Mouse (Mus musculus) forebrain, embryonic 11.5 days (tissue): ENCODE measurements around the gene Mapkap1. TPM values are rescaled to one million over a fixed set of nuclear protein-coding genes. Genes with fewer than 3 reads are reported as not detected.

Experiments
- ATAC-seq: fragments of 200-750 bp; cut with Nextera tagmentation; replicated peaks from 2 replicates; pipeline ENCODE4 v1.8.0; 2017; ENCODE audit warnings: moderate TSS enrichment; ENCODE audit not compliant: low FRiP score
- DNase-seq: peaks from one replicate; pipeline ENCODE4 v3.0.0-alpha.2; 2017; ENCODE audit warnings: low spot score
- H3K27ac ChIP-seq: fragments of 300-500 bp; sonication (generic); 2 replicates; pipeline ENCODE4 v1.5.1; 2014; ENCODE audit warnings: low read depth, low read length
- H3K27me3 ChIP-seq: fragments of 300-500 bp; sonication (generic); 2 replicates; pipeline ENCODE4 v1.6.1; 2014; ENCODE audit warnings: mild to moderate bottlenecking, low read length, mixed read lengths; ENCODE audit not compliant: control insufficient read depth, insufficient read depth
- H3K36me3 ChIP-seq: fragments of 300-500 bp; sonication (generic); 2 replicates; pipeline ENCODE4 v1.6.1; 2014; ENCODE audit warnings: mild to moderate bottlenecking, low read length, moderate library complexity, mixed read lengths; ENCODE audit not compliant: control insufficient read depth, insufficient read depth
- H3K4me1 ChIP-seq: fragments of 300-500 bp; sonication (generic); replicated peaks from 2 replicates; pipeline ENCODE4 v1.6.1; 2014; ENCODE audit warnings: low read length, mixed read lengths; ENCODE audit not compliant: control insufficient read depth, insufficient read depth
- H3K4me2 ChIP-seq: fragments of 300-500 bp; sonication (generic); 2 replicates; pipeline ENCODE4 v1.6.1; 2014; ENCODE audit warnings: low read depth, mild to moderate bottlenecking, low read length, moderate library complexity, mixed read lengths; ENCODE audit not compliant: severe bottlenecking
- H3K4me3 ChIP-seq: fragments of 300-500 bp; sonication (generic); 2 replicates; pipeline ENCODE4 v1.5.1; 2014; ENCODE audit warnings: low read depth, low read length
- H3K9ac ChIP-seq: fragments of 300-500 bp; sonication (generic); 2 replicates; pipeline ENCODE4 v1.6.1; 2014; ENCODE audit warnings: low read length
- H3K9me3 ChIP-seq: fragments of 300-500 bp; sonication (generic); 2 replicates; pipeline ENCODE4 v1.6.1; 2016; ENCODE audit warnings: low read length, mixed read lengths; ENCODE audit not compliant: control insufficient read depth
- WGBS: fragments of 180-500 bp; shearing (Covaris S2); extraction: QIAGEN DNeasy Blood & Tissue Kit; methylation state at CpG from one replicate; pipeline ENCODE4 v1.1.7; 2014; 5-methylcytosine and 5-hydroxymethylcytosine counted together
- polyA plus RNA-seq: library from polyadenylated mRNA; unstranded; fragments of >200 nt; fragmentation: Nextera tagmentation; extraction: Ambion mirVana; gene quantifications from 2 replicates; pipeline ENCODE4 v1.2.1, GENCODE M21; 2014

The Mapkap1 gene
- polyA plus RNA-seq, 1 experiment from 2014 or later = 96.3 TPM

DNA sequence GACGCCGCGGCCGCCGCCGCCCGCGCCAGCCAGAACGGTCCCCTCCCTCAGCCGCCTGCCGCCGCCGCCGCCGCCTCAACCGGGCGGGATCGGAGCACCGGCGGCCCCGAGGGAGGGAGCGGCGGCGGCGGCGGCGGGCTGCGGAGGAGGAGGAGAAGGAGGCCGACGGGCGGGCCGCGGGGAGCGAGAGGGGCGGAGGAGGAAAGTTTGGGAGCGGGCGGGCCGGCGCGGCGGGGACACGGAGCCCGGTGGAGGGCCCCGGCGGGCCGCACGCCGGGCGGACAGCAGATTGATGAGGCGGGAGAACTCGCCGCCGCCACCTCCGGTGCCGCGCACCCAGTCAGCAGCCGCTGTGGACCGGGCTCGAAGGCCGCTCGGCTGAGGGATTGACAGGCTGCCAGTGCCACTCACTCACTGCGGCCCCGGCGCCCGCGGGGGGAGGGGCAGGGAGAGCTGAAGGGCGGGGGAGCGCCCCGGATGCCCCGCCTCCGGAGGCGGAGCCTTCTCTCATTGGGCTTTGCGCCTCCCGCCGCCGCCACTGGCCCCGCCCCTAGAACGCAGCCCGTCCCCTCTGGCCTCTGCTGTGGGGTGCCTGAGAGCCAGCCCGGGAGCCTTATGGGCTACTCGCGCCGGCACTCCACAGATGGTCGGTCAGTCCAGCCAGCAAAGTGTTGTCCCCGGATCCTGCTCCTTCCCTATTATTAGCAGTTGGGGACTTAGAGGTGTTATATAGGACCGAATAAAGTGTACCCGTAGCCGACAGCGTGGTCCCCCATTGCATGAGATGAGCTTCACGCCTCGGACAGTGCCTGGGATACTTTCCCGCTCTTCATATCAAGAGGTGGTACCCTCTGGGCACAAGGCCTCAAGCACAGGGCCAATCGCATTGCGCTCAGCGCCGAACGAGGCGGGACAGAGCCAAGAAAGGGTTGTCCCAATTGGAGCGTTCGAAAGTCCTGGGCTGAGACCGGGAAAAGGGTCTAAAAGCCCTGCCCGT lies 34.0 kb upstream of the Mapkap1 start, which contains the start of gene Pbx3:
Gene Pbx3 (minus strand): TSS at position 838 of the 997 bp plus-strand sequence.
- DNase-seq (peak; percentile 99), ATAC-seq (peak; percentile 94)
- peak within 1 kb of the TSS; percentile 95 for H3K9ac ChIP-seq
- peak within 1 kb of the TSS; percentile 98 for H3K27ac ChIP-seq
- H3K4me2 ChIP-seq = peak within 1 kb of the TSS; percentile 94
- no peaks in the 10 kb centered on the region for H3K9me3 ChIP-seq
- no peaks in the 10 kb centered on the region for H3K27me3 ChIP-seq
- H3K4me1 ChIP-seq = peaks cover 3% of the 10 kb centered on the region; the same call in 1 of the 2 replicates
- H3K4me3 ChIP-seq = peak within 1 kb of the TSS; percentile 84
- WGBS = under 1% methylated on average over 80 of the region's 102 CpGs
- no peaks in the 10 kb centered on the region for H3K36me3 ChIP-seq

DNA sequence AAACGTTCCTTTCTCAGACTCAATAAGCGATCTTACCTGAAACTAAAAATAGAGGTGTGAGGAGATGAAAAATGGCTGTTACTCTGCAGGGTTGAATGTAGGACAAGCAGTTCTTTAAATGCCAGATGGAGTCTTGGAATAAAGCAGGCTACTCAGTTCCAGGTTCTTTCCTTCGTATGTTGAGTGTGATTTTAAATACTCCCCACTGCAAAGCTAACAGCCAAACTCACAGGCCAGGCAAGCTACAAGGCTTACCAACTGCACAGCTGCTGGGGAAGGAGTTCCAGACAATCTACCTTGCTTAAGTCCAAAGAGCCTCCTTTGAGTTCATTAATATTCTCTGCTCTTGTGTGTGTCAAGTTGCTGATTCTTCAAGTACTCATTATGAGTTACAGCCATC lies 32.7 kb upstream of the Mapkap1 start:
- no peak overlapping the region for H3K4me3 ChIP-seq
- peaks cover 3% of the 10 kb centered on the region; the same call in 1 of the 2 replicates for H3K4me1 ChIP-seq
- WGBS = 40% methylated on average over 3 of the region's 3 CpGs
- H3K9ac ChIP-seq = no peak overlapping the region; the same call in 1 of the 2 replicates
- H3K4me2 ChIP-seq = no peak overlapping the region
- H3K27me3 ChIP-seq = no peaks in the 10 kb centered on the region
- DNase-seq (no peak), ATAC-seq (no peak)
- H3K9me3 ChIP-seq = no peaks in the 10 kb centered on the region
- no peak overlapping the region for H3K27ac ChIP-seq
- H3K36me3 ChIP-seq = no peaks in the 10 kb centered on the region

DNA sequence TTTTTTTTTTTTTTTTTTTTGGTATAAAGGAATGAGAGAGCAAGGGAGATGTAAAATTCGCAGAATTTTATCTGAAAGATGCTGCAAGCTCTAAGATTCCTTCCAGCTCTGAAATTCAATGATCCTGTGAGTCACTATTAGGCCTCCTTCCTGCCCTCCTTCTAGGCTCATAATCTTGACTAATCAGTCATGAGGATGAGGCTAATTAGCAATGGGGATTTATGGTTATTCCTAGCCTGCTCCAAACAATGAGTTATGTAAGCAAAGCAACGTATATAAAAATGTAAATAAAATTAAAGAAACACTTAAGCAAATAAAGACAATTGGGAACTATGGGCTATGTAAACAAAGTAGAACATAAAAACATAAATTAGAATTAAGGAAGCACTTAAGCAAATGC lies 32.2 kb upstream of the Mapkap1 start:
- Histone ChIP-seq H3K27me3 (no peaks in the 10 kb centered on the region), H3K4me1 (peaks cover 3% of the 10 kb centered on the region; the same call in 1 of the 2 replicates), H3K27ac (no peak overlapping the region), H3K4me2 (no peak overlapping the region), H3K4me3 (no peak overlapping the region), H3K36me3 (no peaks in the 10 kb centered on the region), H3K9me3 (no peaks in the 10 kb centered on the region), H3K9ac (no peak overlapping the region)
- ATAC-seq = no peak
- DNase-seq = no peak
- 70% methylated on average over 2 of the region's 2 CpGs for WGBS

DNA sequence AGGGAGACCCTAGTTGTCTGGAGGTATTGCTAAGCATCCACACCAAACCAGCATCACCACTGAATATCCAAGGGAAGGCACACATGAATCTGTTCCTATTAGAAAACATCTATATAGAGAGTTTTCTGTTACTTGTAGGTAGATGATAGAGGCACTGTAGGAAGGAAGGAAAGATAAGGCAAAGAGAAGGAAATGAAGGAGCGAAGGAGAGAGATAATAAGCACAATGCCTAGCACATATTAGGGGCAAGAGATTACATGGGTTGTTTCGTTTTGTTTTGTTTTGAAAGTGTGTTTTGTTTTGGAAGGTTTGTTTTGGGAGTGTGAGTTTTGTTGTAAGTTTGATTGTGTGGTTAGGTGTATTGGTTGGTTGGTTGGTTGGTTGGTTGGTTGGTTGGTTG lies 27.6 kb upstream of the Mapkap1 start:
- Histone ChIP-seq H3K36me3 (no peaks in the 10 kb centered on the region), H3K9ac (no peak overlapping the region), H3K4me3 (no peak overlapping the region), H3K27ac (no peak overlapping the region), H3K27me3 (no peaks in the 10 kb centered on the region), H3K4me1 (peaks cover under 1% of the 10 kb centered on the region; the same call in 1 of the 2 replicates), H3K9me3 (no peaks in the 10 kb centered on the region), H3K4me2 (no peak overlapping the region)
- DNase-seq (no peak), ATAC-seq (no peak)
- 82% methylated on average over 2 of the region's 2 CpGs for WGBS

DNA sequence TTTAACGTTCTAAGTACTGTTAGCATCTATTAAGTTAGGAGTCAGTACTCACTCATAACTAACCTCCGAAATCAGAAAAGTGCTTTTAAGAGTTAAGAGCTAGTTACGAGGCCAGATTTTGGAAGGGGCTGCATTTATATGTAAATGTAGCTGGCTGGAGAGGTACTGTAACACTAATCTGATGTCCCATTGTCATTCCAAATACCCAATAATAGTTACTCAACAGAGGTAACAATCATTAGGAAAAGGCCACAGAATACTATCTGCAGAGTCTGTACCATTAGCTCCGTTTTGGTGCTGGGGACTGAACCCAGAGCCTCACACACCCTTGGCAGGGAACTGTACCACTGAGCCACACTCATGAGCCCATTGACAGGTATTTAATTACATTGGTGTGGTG lies 7.0 kb upstream of the Mapkap1 start:
- DNase-seq = no peak
- Histone ChIP-seq H3K4me3 (no peak overlapping the region), H3K4me2 (no peak overlapping the region), H3K9ac (no peak overlapping the region), H3K27me3 (no peaks in the 10 kb centered on the region), H3K4me1 (no peaks in the 10 kb centered on the region), H3K36me3 (no peaks in the 10 kb centered on the region), H3K9me3 (no peaks in the 10 kb centered on the region), H3K27ac (no peak overlapping the region)
- WGBS = 54% methylated on average over 4 of the region's 4 CpGs
- ATAC-seq = no peak

DNA sequence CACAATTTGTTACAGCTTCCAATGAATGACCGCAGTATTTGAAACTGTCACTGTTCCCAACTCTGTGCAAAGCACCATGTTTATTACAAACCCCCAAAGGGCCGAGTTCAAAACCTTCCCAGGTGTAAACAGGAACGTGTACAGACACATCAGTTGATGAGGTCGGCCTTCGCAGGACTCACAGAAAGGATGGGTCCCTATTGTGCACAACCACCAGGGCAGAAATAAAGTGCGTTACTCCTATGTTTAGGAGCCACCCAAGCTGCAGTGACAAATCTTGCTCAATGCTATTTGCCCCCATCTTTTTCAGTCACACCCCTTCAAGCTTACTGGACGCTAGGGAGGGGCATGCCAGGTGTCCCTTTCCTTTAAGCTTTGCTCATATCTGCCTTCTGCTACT lies 1.0 kb downstream of the Mapkap1 start:
- peak overlapping the region; percentile 84 for H3K4me2 ChIP-seq
- 34% methylated on average over 7 of the region's 7 CpGs for WGBS
- no peak for DNase-seq
- peak overlapping the region; percentile 88 for H3K4me3 ChIP-seq
- H3K9ac ChIP-seq = peak overlapping the region; percentile 78
- no peak overlapping the region for H3K27ac ChIP-seq
- no peaks in the 10 kb centered on the region for H3K9me3 ChIP-seq
- H3K4me1 ChIP-seq = peaks cover 3% of the 10 kb centered on the region; the same call in 1 of the 2 replicates
- no peaks in the 10 kb centered on the region for H3K36me3 ChIP-seq
- no peaks in the 10 kb centered on the region for H3K27me3 ChIP-seq
- ATAC-seq = no peak

DNA sequence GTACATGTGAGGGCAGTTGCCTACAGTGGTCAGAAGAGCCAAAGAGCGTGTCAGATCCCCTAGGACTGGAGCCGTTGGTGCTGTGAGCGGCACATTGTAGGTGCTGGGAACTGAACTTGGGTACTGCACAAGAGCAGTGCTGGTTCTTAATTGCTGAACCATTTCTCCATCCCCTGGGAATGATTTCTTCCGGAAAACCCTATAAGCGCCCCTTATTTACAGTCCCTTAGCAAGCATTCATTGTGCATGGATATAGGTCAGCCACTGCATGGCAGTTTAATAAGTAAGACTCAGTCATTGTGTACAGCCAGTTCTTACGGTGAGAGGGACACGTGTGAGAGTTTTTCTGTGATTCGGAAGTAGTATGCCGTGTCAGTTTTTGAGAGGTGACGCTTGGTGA lies 1.8 kb downstream of the Mapkap1 start:
- no peak overlapping the region for H3K4me2 ChIP-seq
- no peaks in the 10 kb centered on the region for H3K36me3 ChIP-seq
- peaks cover 3% of the 10 kb centered on the region; the same call in 1 of the 2 replicates for H3K4me1 ChIP-seq
- WGBS = 93% methylated on average over 10 of the region's 10 CpGs
- DNase-seq = no peak
- H3K4me3 ChIP-seq = no peak overlapping the region
- H3K27ac ChIP-seq = no peak overlapping the region
- no peak overlapping the region for H3K9ac ChIP-seq
- H3K9me3 ChIP-seq = no peaks in the 10 kb centered on the region
- no peak for ATAC-seq
- H3K27me3 ChIP-seq = no peaks in the 10 kb centered on the region

DNA sequence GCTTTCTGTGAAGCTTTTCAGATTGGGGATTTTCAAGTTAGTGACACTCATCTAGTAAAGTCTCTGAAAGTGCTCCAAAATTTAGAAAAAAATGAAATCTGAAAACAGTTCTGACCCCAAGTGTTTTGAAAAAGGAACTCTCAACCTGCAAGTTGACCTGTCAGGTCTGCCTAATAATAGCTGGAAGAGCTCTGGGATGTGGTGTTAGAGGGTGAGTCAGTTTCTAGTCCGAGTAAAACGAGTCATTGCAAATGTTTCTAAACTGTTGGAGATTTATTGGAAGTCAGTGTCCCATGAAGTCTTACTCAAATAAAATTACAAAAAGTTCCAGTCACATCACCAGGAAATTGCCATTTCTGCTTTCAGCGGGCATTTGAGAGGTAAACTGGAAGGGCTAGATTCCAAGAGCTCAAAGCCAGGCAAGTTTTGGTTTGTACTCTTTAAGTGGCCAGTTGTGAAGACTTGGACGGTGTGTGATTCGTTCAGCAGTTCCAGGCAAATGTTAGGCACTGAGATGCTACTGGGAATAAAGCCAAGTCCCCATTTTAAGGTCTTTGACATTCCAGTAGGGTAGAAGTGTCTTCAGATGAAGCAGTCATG lies 3.3 kb downstream of the Mapkap1 start:
- Histone ChIP-seq H3K4me2 (no peak overlapping the region), H3K27ac (no peak overlapping the region), H3K9me3 (no peaks in the 10 kb centered on the region), H3K27me3 (no peaks in the 10 kb centered on the region), H3K4me1 (peaks cover 3% of the 10 kb centered on the region; the same call in 1 of the 2 replicates), H3K9ac (no peak overlapping the region), H3K4me3 (no peak overlapping the region), H3K36me3 (no peaks in the 10 kb centered on the region)
- 91% methylated on average over 5 of the region's 5 CpGs for WGBS
- DNase-seq = no peak
- ATAC-seq = no peak
